Mouse (Mus musculus): ENCODE results near the gene Dock1.

DNA sequence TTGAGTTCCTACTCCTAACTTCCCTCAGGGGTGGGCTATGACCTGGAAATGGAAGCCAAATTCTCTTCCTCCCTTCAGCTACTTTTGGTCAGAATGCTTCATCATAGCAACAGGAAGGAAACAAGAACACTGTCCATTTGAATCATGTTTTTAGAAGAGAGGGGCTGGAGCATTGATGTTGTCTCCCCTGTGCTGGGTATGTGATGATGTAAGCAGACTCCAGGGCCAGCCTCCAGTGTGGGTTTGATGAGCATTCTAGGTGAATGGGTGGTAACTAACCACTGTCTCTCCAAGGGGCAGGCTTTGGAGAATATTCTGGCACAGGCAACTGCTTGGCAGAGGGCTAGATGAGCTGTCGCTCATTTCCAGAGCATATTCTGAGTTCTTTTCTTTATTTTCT, 22.9 kb downstream of the Dock1 start:
- no peak for TF ChIP-seq FLI1 (IDR thresholded peaks at IDR 0.05; ENCODE audit: low read length)
- TF ChIP-seq GATA1 (IDR thresholded peaks at IDR 0.05; ENCODE audit: borderline replicate concordance, low read length) = no peak
